ENCODE assay signal across 9 mouse cellular contexts in genomic region chr2:173219256-173219954, GRCm38 (mm10). TPM values are rescaled to one million over a fixed set of nuclear protein-coding genes. Genes with fewer than 3 reads are reported as not detected.
A peak's percentile ranks its signal among the peaks of the same experiment; 100 is the strongest.
DNase-seq lines count a peak whose midpoint lies in the region; ATAC-seq lines count a peak whose summit lies in the region.
"Had no signal": no experiment of that assay in that cellular context is flagged by ENCODE, and none has a peak within 500 bp of the region (broad histone marks: within the 10 kb centered on the region; RNA-seq: fewer than 3 reads in every experiment).

No protein-coding gene starts in this region.

- ATAC-seq in neural tube, embryonic 12.5 days (ENCODE audit: low FRiP score, low read depth) = peak; percentile 71; the same call in 1 of the 2 replicates

- H3K27ac ChIP-seq in neural tube, embryonic 12.5 days = no peak overlapping the region
- H3K27ac ChIP-seq: hindbrain, embryonic 15.5 days had no signal

- H3K36me3 ChIP-seq in neural tube, embryonic 12.5 days = no peaks in the 10 kb centered on the region
- H3K36me3 ChIP-seq: hindbrain, embryonic 15.5 days had no signal

- peak; percentile 23 to 66 for DNase-seq in adrenal gland, adult (ENCODE audit: inconsistent age in 2 of 2, low spot score in 1 of 2)
- DNase-seq in adrenal gland, postnatal 25 days = no peak
- peak; percentile 64 to 67 for DNase-seq in B cell, adult 2 months
- DNase-seq in embryo, embryonic 10 days (ENCODE audit: low spot score) = peak; percentile 69
- peak; percentile 55 to 59 for DNase-seq in heart, postnatal 10 days
- peak; percentile 65 for DNase-seq in large intestine, adult 2 months (ENCODE audit: low read depth, low spot score)
- DNase-seq in layer of hippocampus, adult 18-20 months (ENCODE audit: low spot score in 2 of 2) = no peak

- no peak overlapping the region for H3K4me3 ChIP-seq in neural tube, embryonic 12.5 days
- H3K4me3 ChIP-seq: hindbrain, embryonic 15.5 days had no signal

- 21% methylated on average over 10 of the region's 10 CpGs for WGBS in large intestine, adult 2 months
- WGBS in neural tube, embryonic 12.5 days = 49% methylated on average over 10 of the region's 10 CpGs

- no peaks in the 10 kb centered on the region for H3K4me1 ChIP-seq in neural tube, embryonic 12.5 days

- no peak overlapping the region for H3K9ac ChIP-seq in neural tube, embryonic 12.5 days
- H3K9ac ChIP-seq: hindbrain, embryonic 15.5 days had no signal

- intact Hi-C loops in heart, postnatal 10 days (cut with DNase I) = loop anchor here (1.0 kb wide), 1 partner anchor 327 kb away; no protein-coding TSS in a partner anchor

- no peak overlapping the region for H3K4me2 ChIP-seq in neural tube, embryonic 12.5 days (replicated peaks)
- H3K4me2 ChIP-seq: hindbrain, embryonic 15.5 days had no signal

- H3K27me3 ChIP-seq in neural tube, embryonic 12.5 days (replicated peaks) = no peaks in the 10 kb centered on the region
- H3K27me3 ChIP-seq: hindbrain, embryonic 15.5 days had no signal

- H3K9me3 ChIP-seq in neural tube, embryonic 12.5 days = no peaks in the 10 kb centered on the region
- H3K9me3 ChIP-seq: hindbrain, embryonic 15.5 days had no signal

RNA-seq across cellular contexts. Expression of gene Zbp1, which starts 0.7 kb away (rescaled TPM):
- 2.6 and 3.5 TPM in 2 replicates for total RNA-seq in adrenal gland, postnatal 25 days (2021)
- total RNA-seq in heart, postnatal 10 days (2021) = under 1 TPM; 0.25 to 0.41 TPM
- polyA plus RNA-seq in large intestine, adult 2 months (2012; rRNA removed) = 62.1 and 90.8 TPM in 2 replicates
- 0.28 and 0.32 TPM in 2 replicates for polyA plus RNA-seq in neural tube, embryonic 12.5 days (2016; fragmentation: Nextera tagmentation; extraction: Ambion mirVana)
- total RNA-seq in layer of hippocampus, adult 18-20 months (2021) = under 1 TPM in 1 of 2 experiments, not detected in 1; 0.30 TPM

RNA-seq across cellular contexts. Expression of gene Pmepa1, which starts 56.9 kb away (rescaled TPM):
- total RNA-seq in adrenal gland, postnatal 25 days (2021) = 34.2 and 78.1 TPM in 2 replicates
- 10 to 100 TPM; 55.1 to 57.2 TPM for total RNA-seq in heart, postnatal 10 days (2021)
- 38.0 and 45.6 TPM in 2 replicates for polyA plus RNA-seq in large intestine, adult 2 months (2012; rRNA removed)
- polyA plus RNA-seq in neural tube, embryonic 12.5 days (2016; fragmentation: Nextera tagmentation; extraction: Ambion mirVana) = 6.6 and 7.4 TPM in 2 replicates
- 10 to 100 TPM; 22.6 to 23.8 TPM for total RNA-seq in layer of hippocampus, adult 18-20 months (2021)

Comparison
In these comparisons a context has a peak if more than half of its experiments do, and no peak if none do; other contexts are left out.
1. DNase-seq: peak in adrenal gland, adult (2 of 2), B cell, adult 2 months (2 of 2), embryo, embryonic 10 days (single experiment), heart, postnatal 10 days (2 of 2) and large intestine, adult 2 months (single experiment); none in adrenal gland, postnatal 25 days (single experiment) and layer of hippocampus, adult 18-20 months (0 of 2).